Mouse (Mus musculus): ENCODE data around the gene Iqcf4.
"Not testable (repeated sequence)": the region's sequence is repeated elsewhere in the genome, so short reads cannot be mapped to it uniquely, and the experiment has no call there.

Gene Iqcf4

DNA sequence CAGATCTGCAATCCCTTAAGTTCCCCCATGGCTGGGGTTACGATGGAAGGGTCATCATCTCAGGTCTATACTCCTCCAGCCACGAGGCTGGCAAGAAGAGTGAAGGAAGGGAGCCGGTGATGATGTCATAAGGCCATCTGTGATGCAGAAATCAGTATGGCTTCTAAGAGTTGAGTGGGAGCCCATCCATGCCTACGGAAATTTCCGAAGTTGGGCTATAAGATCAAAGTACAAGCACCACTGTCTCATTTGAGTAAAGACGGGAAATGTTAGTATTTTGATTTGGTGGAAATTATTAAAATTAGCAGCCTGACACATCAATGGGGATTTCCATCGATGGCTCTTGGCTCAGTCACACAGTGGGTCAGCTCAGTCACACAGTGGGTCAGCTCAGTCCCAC is at the start of gene Iqcf4:
Gene Iqcf4 (minus strand): TSS at position 101 of the 400 bp plus-strand sequence.
- no peak for DNase-seq (ENCODE audit: low read depth, low spot score)

DNA sequence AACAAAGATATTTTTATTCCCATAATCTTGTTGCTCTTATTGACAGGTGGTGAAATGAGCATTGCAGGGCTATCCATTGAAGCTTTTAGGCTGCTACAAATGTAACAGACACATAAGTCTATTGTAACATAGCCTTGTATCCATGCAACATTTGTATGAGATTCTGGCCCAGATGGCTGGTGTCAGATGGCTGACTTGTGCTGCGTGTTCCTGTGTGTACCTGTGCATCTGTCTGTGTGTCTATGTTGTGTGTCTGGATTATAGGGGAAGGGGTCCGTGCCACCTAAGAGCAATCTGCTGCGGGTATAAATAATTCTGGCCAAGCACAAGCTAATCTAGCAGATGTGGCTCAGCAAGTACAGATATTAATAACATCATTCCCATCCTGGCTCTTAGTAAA is 46.7 kb upstream of the Iqcf4 start:
- DNase-seq (ENCODE audit: low read depth, low spot score): no peak

DNA sequence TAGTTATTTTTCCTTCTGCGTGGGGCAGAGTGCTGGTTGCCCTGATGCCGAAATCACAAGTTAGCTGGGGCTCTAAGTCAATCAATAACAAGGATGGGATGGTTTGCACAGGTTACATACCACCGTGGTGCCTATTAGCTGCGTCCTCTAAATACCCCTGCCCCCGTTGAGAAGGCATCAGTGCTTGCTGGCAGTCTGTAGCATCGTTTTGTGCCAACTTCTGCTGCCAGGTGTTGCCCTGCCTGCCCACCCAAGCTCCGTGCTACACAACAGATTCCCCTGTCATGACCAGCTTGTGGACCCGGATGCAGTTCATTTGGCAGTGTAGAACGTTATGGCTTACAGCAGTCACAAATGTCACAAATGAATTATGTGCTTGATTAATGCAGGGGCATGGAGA is 45.5 kb upstream of the Iqcf4 start:
- DNase-seq (ENCODE audit: low read depth, low spot score): no peak

DNA sequence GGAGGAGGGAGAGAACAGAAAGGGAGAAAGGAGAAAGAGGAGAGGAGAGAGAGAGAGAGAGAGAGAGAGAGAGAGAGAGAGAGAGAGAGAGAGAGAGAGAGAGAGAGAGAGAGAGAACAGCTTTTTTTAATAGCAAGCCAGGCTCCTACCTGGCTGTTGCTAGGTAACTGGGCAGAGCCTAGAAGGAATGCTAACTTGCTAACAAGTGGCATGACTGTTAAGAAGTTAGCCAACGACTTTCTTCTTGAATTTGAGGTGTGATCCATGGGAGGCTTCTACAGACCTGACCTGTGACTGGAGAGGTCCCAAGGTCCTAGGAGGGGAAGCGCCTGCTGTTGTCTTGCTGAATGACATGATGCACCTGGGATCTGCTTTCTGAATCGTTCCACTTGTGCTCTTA is 43.8 kb upstream of the Iqcf4 start:
- no peak for DNase-seq (ENCODE audit: low read depth, low spot score)

- DNase-seq (ENCODE audit: low read depth, low spot score): no peak
Observed at GRCm38 (mm10) chr9:106613951-106614350, 43.2 kb upstream of the Iqcf4 start.

DNA sequence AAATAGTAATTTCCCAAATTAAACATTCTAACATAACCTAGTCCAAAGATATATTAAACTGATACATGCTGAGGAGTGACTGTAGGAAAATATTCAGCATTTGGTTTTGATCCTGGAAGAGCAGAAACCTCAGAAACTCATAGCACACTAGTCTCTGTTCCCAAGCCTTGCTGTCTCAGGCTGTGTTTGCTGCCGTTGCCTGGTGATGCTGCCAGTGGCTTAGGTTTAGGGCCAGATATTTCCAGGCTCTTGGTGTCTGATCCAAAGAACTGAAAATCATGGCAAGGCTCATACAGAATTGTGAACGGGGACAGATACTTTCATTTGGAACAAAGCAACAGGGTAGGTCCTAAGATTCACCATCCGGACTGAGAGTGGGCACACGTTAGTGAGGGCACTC is 39.9 kb upstream of the Iqcf4 start:
- DNase-seq (ENCODE audit: low read depth, low spot score): no peak

DNA sequence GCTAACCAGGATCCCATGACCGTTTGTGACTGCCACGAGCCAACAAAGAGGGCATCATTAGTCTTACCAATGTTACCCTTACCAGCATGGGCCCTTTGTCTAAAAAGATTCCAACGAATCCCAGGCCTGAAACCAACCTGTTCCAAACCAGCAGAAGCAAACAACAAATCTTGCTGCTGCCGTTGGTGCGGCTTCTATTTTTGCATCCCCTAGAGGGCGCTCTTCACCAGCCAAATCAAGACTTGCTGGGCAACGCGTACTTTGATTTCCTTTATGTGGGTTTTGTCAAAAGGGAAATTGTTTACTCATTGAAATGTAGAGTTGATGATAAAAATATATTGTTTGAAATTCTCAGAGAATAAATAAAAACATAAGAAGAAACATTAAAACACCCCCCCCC is 29.8 kb upstream of the Iqcf4 start:
- DNase-seq (ENCODE audit: low read depth, low spot score): peak; percentile 61

DNA sequence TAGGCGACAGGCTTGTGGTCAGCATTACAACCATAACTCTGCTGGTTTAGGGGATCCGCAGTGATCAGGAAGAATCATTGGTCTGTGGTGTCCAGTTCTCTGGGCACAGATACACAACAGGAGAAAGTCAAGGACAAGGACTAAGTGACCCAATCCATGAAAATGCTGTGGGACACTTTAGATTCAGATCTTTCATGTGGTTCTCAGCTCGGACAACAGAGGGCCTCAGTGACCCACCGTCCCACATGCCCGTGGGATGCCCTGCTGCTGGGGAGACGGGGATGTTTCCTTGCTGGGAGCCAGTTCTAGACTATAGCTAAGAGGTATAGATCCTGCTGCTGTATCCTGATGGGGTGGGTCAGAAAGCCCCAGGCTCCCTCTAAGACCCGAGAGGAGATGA is 27.7 kb upstream of the Iqcf4 start:
- DNase-seq (ENCODE audit: low read depth, low spot score): no peak

GRCm38 (mm10) chr9:106595836-106596235 is 25.0 kb upstream of the Iqcf4 start:
- no peak for DNase-seq (ENCODE audit: low read depth, low spot score)

GRCm38 (mm10) chr9:106595402-106595801 is 24.6 kb upstream of the Iqcf4 start:
- not testable (repeated sequence) for DNase-seq (ENCODE audit: low read depth, low spot score)

DNA sequence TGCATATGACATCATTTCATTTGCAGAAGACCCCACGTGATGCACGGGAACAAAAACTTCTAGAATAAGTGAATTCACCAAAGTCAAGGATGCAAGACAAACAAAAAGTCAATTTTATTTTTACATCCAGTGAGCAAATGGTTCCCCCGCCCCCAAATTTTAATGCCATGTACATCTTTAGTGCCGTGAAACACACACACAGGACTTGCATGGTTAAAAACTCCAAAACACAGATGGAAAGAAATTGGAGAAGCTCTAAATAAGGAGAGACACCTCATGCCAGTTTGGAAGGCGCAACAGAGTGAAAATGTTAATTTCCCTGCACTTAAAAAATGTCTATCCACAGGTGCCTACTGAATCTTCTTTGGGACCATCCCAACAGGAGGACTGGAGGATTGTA is 21.4 kb upstream of the Iqcf4 start:
- DNase-seq (ENCODE audit: low read depth, low spot score): no peak

GRCm38 (mm10) chr9:106582552-106582951 is 11.8 kb upstream of the Iqcf4 start:
- no peak for DNase-seq (ENCODE audit: low read depth, low spot score)

DNA sequence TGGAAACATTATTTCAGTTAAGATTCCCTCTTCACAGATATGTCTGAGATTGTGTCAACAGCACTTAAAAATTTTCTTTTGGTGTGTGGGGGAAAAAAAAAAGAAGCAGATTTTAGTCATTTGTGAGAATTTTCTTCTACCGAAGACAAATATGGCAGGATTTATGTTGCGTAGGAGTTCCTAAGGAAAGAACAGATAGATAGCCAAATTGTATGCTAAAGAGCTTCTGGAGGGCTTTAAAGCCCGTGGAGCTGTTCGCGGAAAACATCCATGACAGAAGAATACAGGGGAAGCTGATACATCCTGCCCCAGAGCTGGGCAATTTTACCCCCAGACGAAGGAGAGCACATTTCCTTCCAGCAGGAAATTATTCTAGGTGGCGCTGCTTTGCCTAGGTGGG is 9.2 kb upstream of the Iqcf4 start:
- DNase-seq (ENCODE audit: low read depth, low spot score): no peak

- DNase-seq (ENCODE audit: low read depth, low spot score): no peak
Observed at GRCm38 (mm10) chr9:106576112-106576511, 5.3 kb upstream of the Iqcf4 start.

GRCm38 (mm10) chr9:106573366-106573765 is 2.6 kb upstream of the Iqcf4 start:
- no peak for DNase-seq (ENCODE audit: low read depth, low spot score)

DNA sequence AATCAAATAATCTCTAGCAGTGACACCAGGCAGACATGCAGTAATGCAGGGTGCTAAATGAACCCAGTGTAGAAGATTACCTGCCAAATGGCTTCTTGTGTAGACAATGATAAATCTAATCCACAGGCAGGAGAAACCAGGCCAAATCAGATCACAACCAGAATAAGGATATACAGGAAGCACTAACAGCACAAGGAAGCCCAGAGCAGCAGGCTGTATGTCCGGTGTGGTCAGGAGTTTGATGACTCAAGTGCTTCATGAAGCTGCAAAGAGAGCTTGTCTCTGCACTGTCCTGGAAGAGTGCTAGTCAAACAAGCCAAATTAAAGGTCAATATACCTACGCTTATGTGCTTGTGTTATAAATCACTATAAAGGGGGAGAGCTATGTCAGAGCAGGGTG is 1.4 kb upstream of the Iqcf4 start:
- DNase-seq (ENCODE audit: low read depth, low spot score): no peak

DNA sequence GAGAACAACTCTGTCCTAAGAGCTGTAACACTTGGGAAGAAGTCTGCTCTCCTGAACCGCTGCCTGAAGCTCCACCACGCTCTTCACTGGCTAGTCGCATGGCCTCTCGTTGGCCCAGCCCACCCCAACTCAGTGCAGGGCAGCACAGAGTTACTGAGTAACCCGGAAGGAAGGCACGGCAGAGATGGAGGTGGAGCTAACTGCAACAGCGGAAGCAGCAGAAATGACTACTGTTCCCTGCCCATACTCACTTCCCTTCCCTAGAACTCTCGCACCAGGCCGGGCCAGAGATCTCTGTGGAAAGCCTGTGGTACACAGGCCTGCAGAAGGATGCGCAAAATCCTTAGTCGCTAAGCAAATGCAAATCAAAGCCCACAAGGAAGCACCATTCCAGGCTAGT is 4.4 kb downstream of the Iqcf4 start:
- DNase-seq (ENCODE audit: low read depth, low spot score): no peak

GRCm38 (mm10) chr9:106564025-106564424 is 6.8 kb downstream of the Iqcf4 start:
- DNase-seq (ENCODE audit: low read depth, low spot score): no peak

GRCm38 (mm10) chr9:106562291-106562690 is 8.5 kb downstream of the Iqcf4 start:
- no peak for DNase-seq (ENCODE audit: low read depth, low spot score)

- DNase-seq (ENCODE audit: low read depth, low spot score): no peak
Observed at GRCm38 (mm10) chr9:106561531-106561930, 9.3 kb downstream of the Iqcf4 start, which contains the start of gene Iqcf3. Iqcf3 (minus strand) TSS chr9:106561631.

GRCm38 (mm10) chr9:106534975-106535374 is 35.8 kb downstream of the Iqcf4 start:
- no peak for DNase-seq (ENCODE audit: low read depth, low spot score)

DNA sequence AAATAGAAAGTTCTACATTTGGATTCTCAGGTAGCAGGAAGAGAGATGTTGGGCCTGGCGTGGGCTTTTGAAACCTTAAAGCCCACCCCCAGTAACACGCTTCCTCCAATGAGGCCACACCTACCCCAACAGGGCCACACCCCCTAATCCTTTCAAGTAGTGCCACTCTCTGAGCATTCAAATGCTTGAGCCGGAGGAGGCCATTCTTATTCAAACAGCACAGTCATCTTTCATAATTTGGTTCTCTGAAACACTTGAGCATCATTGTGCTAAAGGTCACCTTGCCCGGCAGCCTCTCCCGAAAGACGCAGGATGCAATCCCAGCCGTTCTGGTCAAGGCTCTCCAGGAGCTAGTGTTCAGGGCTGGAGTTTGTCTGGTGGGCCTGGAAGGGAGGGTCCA is 36.5 kb downstream of the Iqcf4 start:
- DNase-seq (ENCODE audit: low read depth, low spot score): no peak

GRCm38 (mm10) chr9:106531833-106532232 is 39.0 kb downstream of the Iqcf4 start:
- DNase-seq (ENCODE audit: low read depth, low spot score): peak; percentile 67

- no peak for DNase-seq (ENCODE audit: low read depth, low spot score)
Observed at GRCm38 (mm10) chr9:106519909-106520308, 50.9 kb downstream of the Iqcf4 start.

DNA sequence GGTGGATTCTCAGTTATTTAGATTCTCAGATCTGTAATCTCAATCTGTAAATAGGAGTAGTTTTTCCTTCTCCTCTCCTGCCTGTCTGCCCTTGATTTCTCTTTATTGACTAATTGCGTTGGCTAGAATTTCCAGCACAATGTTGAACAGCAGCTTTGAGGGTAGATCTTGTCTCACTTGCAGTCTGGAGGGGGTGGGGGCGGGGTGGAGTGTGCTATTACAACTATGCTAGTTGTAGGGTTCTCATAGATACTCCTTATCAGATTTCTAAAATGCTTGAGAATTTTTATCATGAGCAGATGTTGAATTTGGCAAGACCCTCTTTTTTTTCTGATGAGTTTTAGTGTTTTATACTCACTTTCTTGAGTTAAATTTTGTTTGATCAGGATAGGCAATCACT is 51.4 kb downstream of the Iqcf4 start:
- no peak for DNase-seq (ENCODE audit: low read depth, low spot score)

Data from CD4-positive, CD25-positive, alpha-beta regulatory T cell, adult 2 months (primary cell).